In the genomic region with DNA sequence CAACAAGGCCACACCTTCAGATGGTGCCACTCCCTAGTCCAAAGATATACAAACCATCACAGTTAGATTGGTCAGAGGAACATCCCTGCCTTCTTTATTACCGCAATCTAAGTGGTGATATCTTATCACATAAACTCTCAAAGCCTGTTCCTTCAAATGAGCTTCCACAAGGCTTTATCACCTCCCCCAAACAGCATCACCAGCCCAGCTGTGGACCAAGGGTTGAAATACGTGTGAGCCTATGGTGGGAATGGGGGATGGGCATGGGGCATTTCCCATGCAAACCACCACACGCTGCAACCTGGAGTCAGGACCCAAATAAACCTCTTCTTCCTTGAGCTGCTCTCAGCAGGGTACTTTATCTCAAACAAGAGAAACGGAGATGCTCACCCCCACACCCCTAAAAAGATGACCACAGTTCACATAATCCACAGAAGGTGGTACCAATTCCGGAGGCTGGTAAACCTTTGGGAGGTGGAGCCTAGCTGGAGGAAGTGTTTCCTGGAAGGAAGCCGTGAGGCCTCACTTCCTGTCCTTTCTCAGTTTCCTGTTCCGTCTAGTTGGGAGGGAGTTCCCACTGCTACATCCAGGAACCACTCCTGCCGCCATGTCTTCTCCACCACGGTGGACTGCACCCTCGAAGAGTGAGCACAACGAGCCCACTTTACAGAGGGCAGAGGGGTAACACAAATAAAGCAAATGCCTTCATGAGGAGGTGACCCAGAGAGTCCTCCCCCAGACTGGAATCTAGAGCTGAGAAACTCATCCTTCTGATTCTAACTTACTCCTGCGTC, we compare ENCODE assay signal across 26 mouse cellular contexts. TPM values are rescaled to one million over a fixed set of nuclear protein-coding genes. Genes with fewer than 3 reads are reported as not detected.
DNase-seq lines count a peak whose midpoint lies in the region; ATAC-seq and TF ChIP-seq lines count a peak whose summit lies in the region.
"Had no signal": no experiment of that assay in that cellular context is flagged by ENCODE, and none has a peak within 500 bp of the region (broad histone marks: within the 10 kb centered on the region; RNA-seq: fewer than 3 reads in every experiment).

No protein-coding gene starts in this region.

- TF ChIP-seq CTCF in heart, adult 2 months (IDR thresholded peaks at IDR 0.05): no peak
- TF ChIP-seq CTCF in intestine, postnatal 0 days (IDR thresholded peaks at IDR 0.05; ENCODE audit: low read depth): no peak

- TF ChIP-seq POLR2A in heart, adult 2 months (IDR thresholded peaks at IDR 0.05; ENCODE audit: insufficient read depth, low read depth, low read length): no peak

- 82% methylated on average over 12 of the region's 12 CpGs for WGBS in heart, embryonic 10.5 days
- WGBS in heart, adult 2 months: 77% methylated on average over 12 of the region's 12 CpGs
- WGBS in intestine, embryonic 15.5 days: 82% methylated on average over 12 of the region's 12 CpGs
- WGBS in intestine, postnatal 0 days: 80% methylated on average over 12 of the region's 12 CpGs
- 83% methylated on average over 12 of the region's 12 CpGs for WGBS in intestine, embryonic 16.5 days

- no peak for TF ChIP-seq EP300 in heart, adult 2 months (IDR thresholded peaks at IDR 0.05; ENCODE audit: insufficient read depth, low read depth, low read length)

- H3K27ac ChIP-seq in heart, embryonic 10.5 days: no peak overlapping the region
- H3K27ac ChIP-seq in heart, adult 2 months: no peak overlapping the region
- H3K27ac ChIP-seq in intestine, embryonic 15.5 days: no peak overlapping the region
- H3K27ac ChIP-seq in intestine, postnatal 0 days (ENCODE audit: low read depth, low read length): no peak overlapping the region
- H3K27ac ChIP-seq in intestine, embryonic 16.5 days (ENCODE audit: low read length): no peak overlapping the region

- DNase-seq in heart, adult 11 months: peak; percentile 75
- DNase-seq in heart, postnatal 36 days: no peak
- DNase-seq in heart, embryonic 10.5 days (ENCODE audit: low spot score): peak; percentile 61
- no peak for DNase-seq in heart, adult 2 months
- DNase-seq in adrenal gland, adult 2 months: no peak
- DNase-seq: adrenal gland, adult 8-10 months; adrenal gland, postnatal 10 days; adrenal gland, postnatal 14 days; adrenal gland, postnatal 25 days; adrenal gland, postnatal 36 days; B cell, adult 2 months; cerebellum, adult 11 months; cerebellum, adult 11-12 months; cerebellum, adult 18-20 months had no signal

- no peak overlapping the region for H3K4me3 ChIP-seq in heart, embryonic 10.5 days
- H3K4me3 ChIP-seq in heart, adult 2 months: no peak overlapping the region
- no peak overlapping the region for H3K4me3 ChIP-seq in intestine, embryonic 15.5 days (replicated peaks)
- no peak overlapping the region for H3K4me3 ChIP-seq in intestine, postnatal 0 days (ENCODE audit: low read depth, low read length)
- H3K4me3 ChIP-seq in intestine, embryonic 16.5 days (ENCODE audit: low read length): no peak overlapping the region

- H3K36me3 ChIP-seq in heart, embryonic 10.5 days: no peaks in the 10 kb centered on the region
- no peaks in the 10 kb centered on the region for H3K36me3 ChIP-seq in heart, adult 2 months (ENCODE audit: control insufficient read depth, insufficient read depth, low read length)
- H3K36me3 ChIP-seq in intestine, embryonic 15.5 days: no peaks in the 10 kb centered on the region
- no peaks in the 10 kb centered on the region for H3K36me3 ChIP-seq in intestine, postnatal 0 days (ENCODE audit: control insufficient read depth, insufficient read depth)
- no peaks in the 10 kb centered on the region for H3K36me3 ChIP-seq in intestine, embryonic 16.5 days (ENCODE audit: control insufficient read depth, insufficient read depth, low read length)
- H3K36me3 ChIP-seq: G1E had no signal

- no peaks in the 10 kb centered on the region for H3K9me3 ChIP-seq in heart, embryonic 10.5 days
- no peaks in the 10 kb centered on the region for H3K9me3 ChIP-seq in intestine, embryonic 15.5 days
- H3K9me3 ChIP-seq in intestine, postnatal 0 days (ENCODE audit: control insufficient read depth): no peaks in the 10 kb centered on the region
- H3K9me3 ChIP-seq in intestine, embryonic 16.5 days (ENCODE audit: control insufficient read depth, low read length): no peaks in the 10 kb centered on the region

- H3K27me3 ChIP-seq in heart, embryonic 10.5 days (ENCODE audit: insufficient read depth, poor library complexity, severe bottlenecking): no peaks in the 10 kb centered on the region
- no peaks in the 10 kb centered on the region for H3K27me3 ChIP-seq in heart, adult 2 months (ENCODE audit: control insufficient read depth, insufficient read depth, low read length)
- H3K27me3 ChIP-seq in intestine, embryonic 15.5 days (replicated peaks): no peaks in the 10 kb centered on the region
- H3K27me3 ChIP-seq in intestine, postnatal 0 days (replicated peaks; ENCODE audit: control insufficient read depth, insufficient read depth, low read length): no peaks in the 10 kb centered on the region
- no peaks in the 10 kb centered on the region for H3K27me3 ChIP-seq in intestine, embryonic 16.5 days (replicated peaks; ENCODE audit: control insufficient read depth, insufficient read depth, low read length)
- H3K27me3 ChIP-seq: CH12.LX, Patski had no signal

- H3K4me1 ChIP-seq in heart, embryonic 10.5 days: no peaks in the 10 kb centered on the region
- H3K4me1 ChIP-seq in heart, adult 2 months (ENCODE audit: control insufficient read depth, insufficient read depth, low read length): no peaks in the 10 kb centered on the region
- no peaks in the 10 kb centered on the region for H3K4me1 ChIP-seq in intestine, embryonic 15.5 days (replicated peaks)
- no peaks in the 10 kb centered on the region for H3K4me1 ChIP-seq in intestine, postnatal 0 days (replicated peaks; ENCODE audit: control insufficient read depth, insufficient read depth, low read length)
- H3K4me1 ChIP-seq in intestine, embryonic 16.5 days (ENCODE audit: control insufficient read depth, insufficient read depth, low read length): no peaks in the 10 kb centered on the region

- no peak overlapping the region for H3K9ac ChIP-seq in heart, adult 2 months (ENCODE audit: low read depth, low read length)
- H3K9ac ChIP-seq in intestine, embryonic 15.5 days: no peak overlapping the region
- H3K9ac ChIP-seq in intestine, postnatal 0 days (ENCODE audit: low read depth, low read length): no peak overlapping the region
- no peak overlapping the region for H3K9ac ChIP-seq in intestine, embryonic 16.5 days (ENCODE audit: low read depth, low read length)

- H3K4me2 ChIP-seq in intestine, embryonic 15.5 days (replicated peaks): no peak overlapping the region
- no peak overlapping the region for H3K4me2 ChIP-seq in intestine, postnatal 0 days (replicated peaks; ENCODE audit: low read depth)
- H3K4me2 ChIP-seq in intestine, embryonic 16.5 days (ENCODE audit: low read depth, low read length): no peak overlapping the region

- ATAC-seq in intestine, embryonic 15.5 days: peak; percentile 58
- ATAC-seq in intestine, postnatal 0 days: no peak
- peak; percentile 48 for ATAC-seq in intestine, embryonic 16.5 days
- ATAC-seq: activated CD4-positive, CD25-positive, alpha-beta regulatory T cell, adult 4 months; CD4-positive, CD25-positive, alpha-beta regulatory T cell, adult 4 months; Patski had no signal

- no peaks in the 10 kb centered on the region for H3K79me2 ChIP-seq in heart, adult 2 months (replicated peaks; ENCODE audit: control insufficient read depth, insufficient read depth, low read length)

- intact Hi-C loops in heart, postnatal 36 days (cut with DNase I): no loop called here
- intact Hi-C loops in heart, adult 2 months (cut with DNase I): loop anchor here (10.0 kb wide), 1 partner anchor 195 kb away; no protein-coding TSS in a partner anchor

RNA-seq across cellular contexts. Expression of gene Adamts18, which starts 11.5 kb away (rescaled TPM):
- not detected for total RNA-seq in heart, postnatal 36 days (2021)
- polyA plus RNA-seq in heart, embryonic 10.5 days (2016; fragmentation: Nextera tagmentation; extraction: Ambion mirVana): 1.2 and 5.2 TPM in 2 replicates
- not detected for total RNA-seq in heart, adult 2 months (2021)
- 0.04 TPM in 1 of 2 replicates, not detected in the other for polyA plus RNA-seq in heart, adult 2 months (2012; rRNA removed)
- 0.45 and 0.48 TPM in 2 replicates for polyA plus RNA-seq in intestine, embryonic 15.5 days (2015; fragmentation: Nextera tagmentation; extraction: Ambion mirVana)
- polyA plus RNA-seq in intestine, postnatal 0 days (2015; fragmentation: Nextera tagmentation; extraction: Ambion mirVana): 0.17 TPM in 2 replicates
- polyA plus RNA-seq in intestine, embryonic 16.5 days (2015; fragmentation: Nextera tagmentation; extraction: Ambion mirVana): 0.15 and 0.54 TPM in 2 replicates
- total RNA-seq in adrenal gland, adult 2 months (2021): not detected
- 0.02 and 0.09 TPM in 2 replicates for polyA plus RNA-seq in adrenal gland, adult 2 months (2012; rRNA removed)
- total RNA-seq: adrenal gland, adult 18-20 months; adrenal gland, postnatal 25 days; adrenal gland, postnatal 36 days; CH12.LX; ES-E14; MEL had no signal
- polyA plus RNA-seq: C2C12; CD4-positive, CD25-positive, alpha-beta regulatory T cell, adult 4 months; G1E; Patski had no signal

Comparison
In these comparisons a context has a peak if more than half of its experiments do, and no peak if none do; other contexts are left out.
1. DNase-seq: peak in heart, adult 11 months (single experiment) and heart, embryonic 10.5 days (single experiment); none in heart, postnatal 36 days (0 of 2), heart, adult 2 months (0 of 2) and adrenal gland, adult 2 months (single experiment).